Mouse (Mus musculus) E14TG2a.4 (cell line): ENCODE results near the gene Cnep1r1.

Source experiments
- CTCF ChIP-seq: conservative IDR thresholded peaks from 2 replicates; pipeline ENCODE4 v1.5.1; 2014; ENCODE audit warnings: low read length
- NANOG ChIP-seq: IDR thresholded peaks from 2 replicates; pipeline ENCODE4 v1.6.1; 2014; ENCODE audit warnings: borderline replicate concordance, low read length, mixed read lengths
- POU5F1 ChIP-seq: IDR thresholded peaks from 2 replicates; pipeline ENCODE4 v1.6.1; 2014; ENCODE audit warnings: low read length, borderline replicate concordance

DNA sequence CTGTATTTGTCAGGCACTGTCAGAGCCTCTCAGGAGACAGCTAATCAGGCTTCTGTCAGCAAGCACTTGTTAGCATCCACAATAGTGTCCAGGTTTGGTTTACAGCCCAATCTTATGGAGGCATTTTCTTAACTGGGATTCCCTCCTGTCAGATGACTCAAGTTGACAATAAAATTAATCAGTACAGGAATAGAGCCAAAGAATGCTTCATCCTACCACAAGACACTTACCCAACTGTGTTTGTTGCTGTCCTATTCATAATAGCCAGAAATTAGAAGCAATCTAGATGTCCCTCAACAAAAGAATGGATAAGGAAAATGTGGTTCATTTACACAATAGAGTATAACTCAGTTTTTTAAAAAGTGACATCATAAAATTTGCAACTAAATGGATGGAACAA is 30.6 kb upstream of the Cnep1r1 start:
- TF ChIP-seq CTCF (no peak), NANOG (no peak), POU5F1 (no peak)
